Mouse (Mus musculus) ES-Bruce4 (cell line): ENCODE data around the gene Prelp.

Experiments used
- CTCF ChIP-seq: IDR thresholded peaks from one replicate; pipeline ENCODE4 v1.8.1; 2011; ENCODE audit warnings: low read depth, low read length
- EP300 ChIP-seq: IDR thresholded peaks from 2 replicates; pipeline ENCODE4 v1.6.1; 2011; ENCODE audit warnings: low read depth, low read length; ENCODE audit not compliant: insufficient read depth
- POLR2A ChIP-seq: IDR thresholded peaks from one replicate; pipeline ENCODE4 v1.8.1; 2011; ENCODE audit warnings: low read length; ENCODE audit not compliant: insufficient read depth

- TF ChIP-seq POLR2A: no peak
- TF ChIP-seq CTCF: no peak
- no peak for TF ChIP-seq EP300
Measured at GRCm38 (mm10) chr1:133923071-133923470, 1.9 kb upstream of the Prelp start.
